Mouse (Mus musculus): ENCODE measurements around the gene Fam216b.

DNA sequence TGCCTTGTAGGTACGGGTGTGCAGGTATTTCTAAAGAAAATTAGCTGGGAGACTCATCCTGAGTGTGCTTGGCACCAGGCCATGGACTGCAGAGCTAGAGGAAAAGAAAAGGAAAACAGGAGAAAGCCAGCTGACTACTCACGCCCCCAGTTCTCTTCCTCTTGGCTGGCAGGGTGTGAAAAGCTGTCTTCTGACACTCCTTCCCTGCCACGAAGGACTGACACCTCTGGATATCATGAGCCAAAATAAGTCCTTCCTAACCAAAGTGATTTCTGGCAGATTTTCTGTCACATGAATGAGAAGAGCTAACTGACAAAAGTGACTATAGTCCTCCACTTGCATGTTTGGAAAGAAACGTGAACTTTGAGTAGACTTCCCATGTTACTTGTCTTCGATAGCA, 5.3 kb downstream of the Fam216b start:
- TF ChIP-seq CTCF (conservative IDR thresholded peaks at IDR 0.05; ENCODE audit: insufficient read depth, insufficient read length, low read depth, low read length) (no peak), POLR2A (IDR thresholded peaks at IDR 0.05; ENCODE audit: low read depth, low read length) (no peak)

Data from kidney, adult 2 months (tissue).